Mouse (Mus musculus): ENCODE data around the gene Rplp1. TPM values are rescaled to one million over a fixed set of nuclear protein-coding genes. Genes with fewer than 3 reads are reported as not detected.

Gene Rplp1
- polyA plus RNA-seq (2014; fragmentation: Nextera tagmentation; extraction: Ambion mirVana), result 1,834 and 1,981 TPM in 2 replicates

DNA sequence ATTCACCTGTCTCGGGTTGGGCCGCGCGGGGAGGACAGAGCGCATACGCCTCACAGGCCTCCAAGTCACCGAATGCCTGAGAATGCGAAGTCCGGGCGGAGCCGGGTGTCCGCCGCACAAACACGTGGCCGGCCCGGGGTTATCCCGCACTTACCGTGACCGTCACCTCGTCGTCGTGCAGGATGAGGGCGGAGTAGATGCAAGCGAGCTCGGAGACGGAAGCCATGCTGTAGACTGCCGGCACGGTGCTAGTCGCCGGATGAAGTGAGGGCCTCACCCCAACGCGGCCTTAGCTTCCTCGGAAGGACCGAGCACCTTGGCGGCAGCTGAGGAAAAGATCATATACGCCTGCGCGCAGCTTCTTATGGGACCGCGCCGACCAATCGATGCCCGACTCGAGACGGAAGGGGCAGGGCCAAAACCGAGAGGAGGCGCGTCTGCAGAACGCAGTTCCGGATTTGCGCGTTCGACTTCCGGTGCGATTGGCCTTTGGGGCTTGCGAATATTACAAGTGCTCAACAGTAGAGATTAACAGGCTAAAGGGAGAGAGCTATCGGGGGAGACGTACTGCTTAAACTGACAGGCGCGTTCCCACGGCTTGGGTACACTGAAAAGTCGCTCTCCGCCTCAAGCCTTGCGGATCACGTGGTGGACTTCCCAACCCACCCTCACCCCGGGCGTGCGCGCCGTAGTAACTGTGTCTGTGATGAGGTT, at the start of gene Rplp1:
TSS of gene Rplp1 (minus strand) at position 340 of the 714 bp plus-strand sequence.
- Histone ChIP-seq H3K36me3 (ENCODE audit: control insufficient read depth, insufficient read depth, low read length) (peaks cover 57% of the 10 kb centered on the region), H3K27me3 (replicated peaks; ENCODE audit: control insufficient read depth, insufficient read depth, low read length) (no peaks in the 10 kb centered on the region), H3K4me2 (ENCODE audit: low read length) (peak within 1 kb of the TSS; percentile 95), H3K9me3 (ENCODE audit: control insufficient read depth, low read length) (no peaks in the 10 kb centered on the region), H3K27ac (ENCODE audit: low read depth) (peak within 1 kb of the TSS; percentile 95), H3K9ac (ENCODE audit: low read length) (peak within 1 kb of the TSS; percentile 91), H3K4me1 (replicated peaks; ENCODE audit: control insufficient read depth, insufficient read depth, low read length) (peaks cover 6% of the 10 kb centered on the region; the same call in 1 of the 2 replicates), H3K4me3 (ENCODE audit: low read depth, low read length) (peak within 1 kb of the TSS; percentile 100)
- ATAC-seq (replicated peaks; ENCODE audit: low FRiP score, low TSS enrichment, low read depth) (peak; percentile 91), DNase-seq (ENCODE audit: low spot score) (peak; percentile 94)
- under 1% methylated on average over 68 of the region's 70 CpGs for WGBS

GRCm38 (mm10) chr9:61963356-61963755, 49.0 kb upstream of the Rplp1 start:
- Histone ChIP-seq H3K9me3 (ENCODE audit: control insufficient read depth, low read length) (no peaks in the 10 kb centered on the region), H3K36me3 (ENCODE audit: control insufficient read depth, insufficient read depth, low read length) (no peaks in the 10 kb centered on the region), H3K4me3 (ENCODE audit: low read depth, low read length) (no peak overlapping the region), H3K9ac (ENCODE audit: low read length) (no peak overlapping the region), H3K27ac (ENCODE audit: low read depth) (no peak overlapping the region), H3K27me3 (replicated peaks; ENCODE audit: control insufficient read depth, insufficient read depth, low read length) (no peaks in the 10 kb centered on the region), H3K4me2 (ENCODE audit: low read length) (no peak overlapping the region), H3K4me1 (replicated peaks; ENCODE audit: control insufficient read depth, insufficient read depth, low read length) (0 out of 2 replicates have a peak, but pooled peaks cover 6% of the 10 kb centered on the region)
- ATAC-seq (replicated peaks; ENCODE audit: low FRiP score, low TSS enrichment, low read depth), result no peak
- WGBS, result 73% methylated on average over 6 of the region's 6 CpGs
- no peak for DNase-seq (ENCODE audit: low spot score)

DNA sequence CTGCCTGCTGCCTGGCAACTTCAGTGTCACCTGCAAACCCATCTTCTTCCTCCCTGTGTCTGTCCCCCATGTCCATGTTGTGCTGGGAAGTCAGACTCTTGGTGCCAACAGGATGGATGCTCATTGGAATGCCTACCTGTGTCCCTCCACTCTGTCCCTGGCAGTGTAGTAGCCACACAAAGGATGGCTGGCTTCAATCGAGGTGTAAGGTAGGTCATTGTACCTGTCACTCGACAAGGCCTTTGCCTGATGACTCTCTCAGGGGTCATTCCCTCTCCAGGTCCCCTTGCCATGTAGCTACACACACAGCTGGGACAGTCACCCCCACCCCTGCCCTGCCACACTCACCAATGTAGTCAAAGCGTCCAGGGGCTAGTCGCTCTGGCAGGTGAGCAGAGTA, 46.8 kb upstream of the Rplp1 start:
- Histone ChIP-seq H3K9me3 (ENCODE audit: control insufficient read depth, low read length) (no peaks in the 10 kb centered on the region), H3K27me3 (replicated peaks; ENCODE audit: control insufficient read depth, insufficient read depth, low read length) (no peaks in the 10 kb centered on the region), H3K36me3 (ENCODE audit: control insufficient read depth, insufficient read depth, low read length) (no peaks in the 10 kb centered on the region), H3K27ac (ENCODE audit: low read depth) (no peak overlapping the region), H3K4me2 (ENCODE audit: low read length) (no peak overlapping the region), H3K4me3 (ENCODE audit: low read depth, low read length) (no peak overlapping the region), H3K9ac (ENCODE audit: low read length) (no peak overlapping the region), H3K4me1 (replicated peaks; ENCODE audit: control insufficient read depth, insufficient read depth, low read length) (0 out of 2 replicates have a peak, but pooled peaks cover 6% of the 10 kb centered on the region)
- DNase-seq (ENCODE audit: low spot score), result no peak
- no peak for ATAC-seq (replicated peaks; ENCODE audit: low FRiP score, low TSS enrichment, low read depth)
- WGBS, result 74% methylated on average over 4 of the region's 4 CpGs

GRCm38 (mm10) chr9:61960753-61961152, 46.4 kb upstream of the Rplp1 start:
- Histone ChIP-seq H3K4me1 (replicated peaks; ENCODE audit: control insufficient read depth, insufficient read depth, low read length) (0 out of 2 replicates have a peak, but pooled peaks cover 6% of the 10 kb centered on the region), H3K9ac (ENCODE audit: low read length) (no peak overlapping the region), H3K36me3 (ENCODE audit: control insufficient read depth, insufficient read depth, low read length) (no peaks in the 10 kb centered on the region), H3K4me3 (ENCODE audit: low read depth, low read length) (no peak overlapping the region), H3K4me2 (ENCODE audit: low read length) (no peak overlapping the region), H3K9me3 (ENCODE audit: control insufficient read depth, low read length) (no peaks in the 10 kb centered on the region), H3K27me3 (replicated peaks; ENCODE audit: control insufficient read depth, insufficient read depth, low read length) (no peaks in the 10 kb centered on the region), H3K27ac (ENCODE audit: low read depth) (0 out of 2 replicates have a peak overlapping the region, but pooled peaks have one; percentile 38)
- WGBS, result 40% methylated on average over 5 of the region's 5 CpGs
- DNase-seq (ENCODE audit: low spot score) (no peak), ATAC-seq (replicated peaks; ENCODE audit: low FRiP score, low TSS enrichment, low read depth) (no peak)

- Histone ChIP-seq H3K4me3 (ENCODE audit: low read depth, low read length) (no peak overlapping the region), H3K27me3 (replicated peaks; ENCODE audit: control insufficient read depth, insufficient read depth, low read length) (no peaks in the 10 kb centered on the region), H3K27ac (ENCODE audit: low read depth) (peak overlapping the region; percentile 38), H3K36me3 (ENCODE audit: control insufficient read depth, insufficient read depth, low read length) (no peaks in the 10 kb centered on the region), H3K9ac (ENCODE audit: low read length) (no peak overlapping the region), H3K4me1 (replicated peaks; ENCODE audit: control insufficient read depth, insufficient read depth, low read length) (0 out of 2 replicates have a peak, but pooled peaks cover 6% of the 10 kb centered on the region), H3K4me2 (ENCODE audit: low read length) (no peak overlapping the region), H3K9me3 (ENCODE audit: control insufficient read depth, low read length) (no peaks in the 10 kb centered on the region)
- 78% methylated on average over 1 of the region's 1 CpGs for WGBS
- ATAC-seq (replicated peaks; ENCODE audit: low FRiP score, low TSS enrichment, low read depth), result peak; percentile 59; the same call in 1 of the 2 replicates
- DNase-seq (ENCODE audit: low spot score), result no peak
Observed at GRCm38 (mm10) chr9:61959921-61960569, 45.7 kb upstream of the Rplp1 start.

DNA sequence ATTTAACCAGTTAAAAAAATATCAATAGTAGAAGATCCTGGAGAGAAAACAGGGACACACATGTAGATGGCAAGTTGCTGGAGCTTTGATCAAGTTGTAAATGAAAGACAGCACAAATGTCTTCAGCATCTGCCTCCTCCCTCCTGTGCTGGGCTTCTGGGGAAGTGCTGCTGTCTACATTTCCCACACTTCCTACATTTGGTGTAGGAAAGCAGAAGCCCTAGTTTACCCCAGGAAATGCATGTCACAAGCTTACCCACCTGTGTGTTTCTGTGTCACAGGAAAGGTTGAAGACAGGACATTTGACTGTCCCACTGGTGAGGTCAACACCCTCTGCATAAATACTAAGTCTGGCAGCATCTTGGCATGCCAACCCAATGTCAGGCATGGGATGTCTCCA, 40.4 kb upstream of the Rplp1 start:
- Histone ChIP-seq H3K36me3 (ENCODE audit: control insufficient read depth, insufficient read depth, low read length) (no peaks in the 10 kb centered on the region), H3K4me1 (replicated peaks; ENCODE audit: control insufficient read depth, insufficient read depth, low read length) (no peaks in the 10 kb centered on the region), H3K9ac (ENCODE audit: low read length) (no peak overlapping the region), H3K4me3 (ENCODE audit: low read depth, low read length) (no peak overlapping the region), H3K27ac (ENCODE audit: low read depth) (no peak overlapping the region), H3K27me3 (replicated peaks; ENCODE audit: control insufficient read depth, insufficient read depth, low read length) (no peaks in the 10 kb centered on the region), H3K4me2 (ENCODE audit: low read length) (no peak overlapping the region), H3K9me3 (ENCODE audit: control insufficient read depth, low read length) (no peaks in the 10 kb centered on the region)
- DNase-seq (ENCODE audit: low spot score), result no peak
- no peak for ATAC-seq (replicated peaks; ENCODE audit: low FRiP score, low TSS enrichment, low read depth)

DNA sequence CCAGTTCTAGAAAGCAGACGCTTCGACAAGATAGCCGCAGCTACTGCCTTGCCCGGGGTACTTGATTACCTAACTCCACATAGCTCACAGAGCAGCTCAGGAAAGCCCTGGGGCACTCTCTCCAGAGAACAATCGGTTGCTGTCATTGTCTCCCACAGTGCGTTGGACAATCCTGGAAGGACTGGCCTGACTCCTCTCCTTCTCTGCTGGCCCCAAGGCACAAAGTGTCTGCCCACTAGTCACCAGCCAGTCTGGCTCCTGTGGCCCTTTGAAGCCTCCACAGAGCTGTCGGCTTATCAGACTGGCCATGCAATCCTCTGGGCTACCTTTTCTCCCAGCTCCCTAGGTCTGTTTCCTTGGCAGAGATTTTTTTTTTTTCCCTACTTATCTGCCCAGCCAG, 37.9 kb upstream of the Rplp1 start:
- Histone ChIP-seq H3K4me1 (replicated peaks; ENCODE audit: control insufficient read depth, insufficient read depth, low read length) (peaks cover 5% of the 10 kb centered on the region), H3K36me3 (ENCODE audit: control insufficient read depth, insufficient read depth, low read length) (no peaks in the 10 kb centered on the region), H3K4me3 (ENCODE audit: low read depth, low read length) (no peak overlapping the region), H3K27ac (ENCODE audit: low read depth) (no peak overlapping the region), H3K9me3 (ENCODE audit: control insufficient read depth, low read length) (no peaks in the 10 kb centered on the region), H3K4me2 (ENCODE audit: low read length) (no peak overlapping the region), H3K9ac (ENCODE audit: low read length) (no peak overlapping the region), H3K27me3 (replicated peaks; ENCODE audit: control insufficient read depth, insufficient read depth, low read length) (no peaks in the 10 kb centered on the region)
- DNase-seq (ENCODE audit: low spot score) (no peak), ATAC-seq (replicated peaks; ENCODE audit: low FRiP score, low TSS enrichment, low read depth) (no peak)
- WGBS, result 66% methylated on average over 7 of the region's 7 CpGs

DNA sequence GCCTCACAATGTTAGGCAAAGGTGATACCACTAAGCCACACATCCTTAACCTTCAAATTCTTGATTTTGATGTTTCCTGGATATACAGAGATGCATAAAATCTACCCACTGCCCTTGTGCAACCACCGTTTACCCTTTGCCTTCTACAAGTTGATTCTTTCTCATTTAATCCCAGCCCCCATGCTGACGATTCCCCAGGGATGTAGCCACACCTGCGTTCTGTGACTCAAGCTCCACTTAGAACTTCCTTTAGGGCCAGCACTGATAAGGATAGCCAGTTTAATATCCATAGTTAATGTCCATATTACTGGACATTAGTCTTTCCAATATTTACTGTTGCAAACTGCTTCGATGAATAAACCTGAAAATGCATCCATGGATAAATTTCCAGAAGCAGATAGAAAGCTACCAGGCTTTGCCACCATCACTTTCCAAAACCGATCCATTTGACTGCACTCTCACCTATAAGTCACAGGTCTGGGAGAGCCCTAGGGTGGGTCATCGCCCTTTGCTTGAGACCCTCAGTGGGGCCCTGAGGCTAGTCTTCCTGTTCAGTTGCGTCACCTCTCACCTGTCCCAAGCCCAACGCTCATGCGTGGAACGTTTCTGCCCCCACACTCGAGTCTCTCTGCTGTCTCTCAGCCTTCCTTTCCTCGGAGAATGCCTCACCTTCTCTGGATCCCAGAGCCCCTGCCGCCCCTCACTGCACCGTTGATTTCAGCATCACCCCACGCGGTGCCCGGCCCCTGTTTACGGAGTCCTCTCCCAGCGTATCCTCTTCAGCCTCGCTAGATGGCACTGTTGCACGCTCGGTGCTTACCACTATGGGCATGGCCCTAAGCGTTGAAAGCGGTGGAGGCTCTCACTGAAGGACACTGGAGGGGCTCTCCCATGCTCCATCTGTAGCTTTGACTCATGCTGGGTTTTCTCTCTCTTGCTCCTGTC, 33.3 kb upstream of the Rplp1 start:
- ATAC-seq (replicated peaks; ENCODE audit: low FRiP score, low TSS enrichment, low read depth) (peak; percentile 71), DNase-seq (ENCODE audit: low spot score) (peak; percentile 88)
- no peaks in the 10 kb centered on the region for H3K9me3 ChIP-seq (ENCODE audit: control insufficient read depth, low read length)
- H3K4me1 ChIP-seq (replicated peaks; ENCODE audit: control insufficient read depth, insufficient read depth, low read length), result peaks cover 5% of the 10 kb centered on the region
- peak overlapping the region; percentile 68; the same call in 1 of the 2 replicates for H3K9ac ChIP-seq (ENCODE audit: low read length)
- H3K27ac ChIP-seq (ENCODE audit: low read depth), result peak overlapping the region; percentile 71; the same call in 1 of the 2 replicates
- H3K36me3 ChIP-seq (ENCODE audit: control insufficient read depth, insufficient read depth, low read length), result peaks cover 16% of the 10 kb centered on the region
- H3K4me2 ChIP-seq (ENCODE audit: low read length), result peak overlapping the region; percentile 93
- WGBS, result 7% methylated on average over 24 of the region's 24 CpGs
- H3K4me3 ChIP-seq (ENCODE audit: low read depth, low read length), result peak overlapping the region; percentile 75
- H3K27me3 ChIP-seq (replicated peaks; ENCODE audit: control insufficient read depth, insufficient read depth, low read length), result no peaks in the 10 kb centered on the region

All from intestine, embryonic 14.5 days (tissue).